Mouse (Mus musculus): ENCODE results near the gene Ncmap. TPM values are rescaled to one million over a fixed set of nuclear protein-coding genes. Genes with fewer than 3 reads are reported as not detected.
"Not testable (repeated sequence)": the region's sequence is repeated elsewhere in the genome, so short reads cannot be mapped to it uniquely, and the experiment has no call there.

Ncmap gene
- polyA plus RNA-seq, 1 experiment from 2014 or later, result 1.7 TPM

GRCm38 (mm10) chr4:135361722-135362121 is 36.3 kb downstream of the Ncmap start:
- Histone ChIP-seq H3K36me3 (no peaks in the 10 kb centered on the region), H3K9me3 (no peaks in the 10 kb centered on the region), H3K27ac (no peak overlapping the region), H3K9ac (no peak overlapping the region), H3K27me3 (replicated peaks) (no peaks in the 10 kb centered on the region), H3K4me1 (no peaks in the 10 kb centered on the region), H3K4me3 (no peak overlapping the region), H3K4me2 (replicated peaks) (no peak overlapping the region)
- WGBS, result 85% methylated on average over 12 of the region's 12 CpGs
- ATAC-seq (ENCODE audit: low FRiP score, low read depth), result no peak

- Histone ChIP-seq H3K27ac (no peak overlapping the region), H3K27me3 (replicated peaks) (no peaks in the 10 kb centered on the region), H3K36me3 (no peaks in the 10 kb centered on the region), H3K4me3 (no peak overlapping the region), H3K9ac (no peak overlapping the region), H3K9me3 (no peaks in the 10 kb centered on the region), H3K4me2 (replicated peaks) (no peak overlapping the region), H3K4me1 (peaks cover 8% of the 10 kb centered on the region; the same call in 1 of the 2 replicates)
- no peak for ATAC-seq (ENCODE audit: low FRiP score, low read depth)
- under 1% methylated on average over 6 of the region's 6 CpGs for WGBS
Measured at GRCm38 (mm10) chr4:135358736-135359135, 39.3 kb downstream of the Ncmap start.

GRCm38 (mm10) chr4:135357221-135357920 is 40.7 kb downstream of the Ncmap start:
- Histone ChIP-seq H3K4me1 (peaks cover 8% of the 10 kb centered on the region; the same call in 1 of the 2 replicates), H3K27ac (no peak overlapping the region), H3K4me2 (replicated peaks) (no peak overlapping the region), H3K36me3 (no peaks in the 10 kb centered on the region), H3K9ac (no peak overlapping the region), H3K27me3 (replicated peaks) (no peaks in the 10 kb centered on the region), H3K4me3 (no peak overlapping the region), H3K9me3 (no peaks in the 10 kb centered on the region)
- ATAC-seq (ENCODE audit: low FRiP score, low read depth), result no peak
- WGBS, result 88% methylated on average over 12 of the region's 12 CpGs

- Histone ChIP-seq H3K4me3 (no peak overlapping the region), H3K27ac (no peak overlapping the region), H3K27me3 (replicated peaks) (no peaks in the 10 kb centered on the region), H3K9ac (no peak overlapping the region), H3K9me3 (no peaks in the 10 kb centered on the region), H3K36me3 (no peaks in the 10 kb centered on the region), H3K4me2 (replicated peaks) (no peak overlapping the region), H3K4me1 (peaks cover 20% of the 10 kb centered on the region)
- no peak for ATAC-seq (ENCODE audit: low FRiP score, low read depth)
- WGBS, result 86% methylated on average over 9 of the region's 9 CpGs
Measured at GRCm38 (mm10) chr4:135355886-135356550, 42.0 kb downstream of the Ncmap start.

- not testable (repeated sequence) for ATAC-seq (ENCODE audit: low FRiP score, low read depth); H3K36me3 ChIP-seq; H3K9me3 ChIP-seq; H3K9ac ChIP-seq; H3K4me2 ChIP-seq (replicated peaks); H3K27me3 ChIP-seq (replicated peaks); H3K4me3 ChIP-seq
- peaks cover 20% of the 10 kb centered on the region for H3K4me1 ChIP-seq
- 0 out of 2 replicates have a peak overlapping the region, but pooled peaks have one; percentile 17 for H3K27ac ChIP-seq
Measured at GRCm38 (mm10) chr4:135354751-135355150, 43.3 kb downstream of the Ncmap start.

GRCm38 (mm10) chr4:135353794-135354450 is 44.1 kb downstream of the Ncmap start:
- 22% methylated on average over 12 of the region's 12 CpGs for WGBS
- H3K27ac ChIP-seq, result peak overlapping the region; percentile 74
- ATAC-seq (ENCODE audit: low FRiP score, low read depth), result peak; percentile 27

GRCm38 (mm10) chr4:135353066-135353793 is 44.8 kb downstream of the Ncmap start, which contains the start of gene Srrm1:
TSS of gene Srrm1 (minus strand) at chr4:135353321.
- Histone ChIP-seq H3K9me3 (no peaks in the 10 kb centered on the region), H3K4me3 (peak within 1 kb of the TSS; percentile 98), H3K4me2 (replicated peaks) (peak within 1 kb of the TSS; percentile 86), H3K27me3 (replicated peaks) (no peaks in the 10 kb centered on the region), H3K27ac (peak within 1 kb of the TSS; percentile 74), H3K4me1 (peaks cover 20% of the 10 kb centered on the region), H3K9ac (peak within 1 kb of the TSS; percentile 99), H3K36me3 (peaks cover 13% of the 10 kb centered on the region)
- peak; percentile 93 for ATAC-seq (ENCODE audit: low FRiP score, low read depth)
- WGBS, result under 1% methylated on average over 69 of the region's 69 CpGs

More at GRCm38 (mm10) chr4:135353794-135354450, 44.1 kb downstream of the Ncmap start:
- H3K36me3 ChIP-seq, result peaks cover 10% of the 10 kb centered on the region
- peaks cover 20% of the 10 kb centered on the region for H3K4me1 ChIP-seq
- peak overlapping the region; percentile 65 for H3K4me2 ChIP-seq (replicated peaks)
- peak overlapping the region; percentile 58 for H3K9ac ChIP-seq
- H3K9me3 ChIP-seq, result no peaks in the 10 kb centered on the region
- no peaks in the 10 kb centered on the region for H3K27me3 ChIP-seq (replicated peaks)
- peak overlapping the region; percentile 98 for H3K4me3 ChIP-seq

- Histone ChIP-seq H3K4me1 (peaks cover 20% of the 10 kb centered on the region), H3K9me3 (no peaks in the 10 kb centered on the region), H3K4me2 (replicated peaks) (peak overlapping the region; percentile 86), H3K4me3 (peak overlapping the region; percentile 98), H3K27me3 (replicated peaks) (no peaks in the 10 kb centered on the region), H3K9ac (peak overlapping the region; percentile 99), H3K27ac (peak overlapping the region; percentile 33; the same call in 1 of the 2 replicates), H3K36me3 (peaks cover 13% of the 10 kb centered on the region)
- WGBS, result under 1% methylated on average over 67 of the region's 67 CpGs
- ATAC-seq (ENCODE audit: low FRiP score, low read depth), result peak; percentile 46
Measured at GRCm38 (mm10) chr4:135352326-135353065, 45.5 kb downstream of the Ncmap start.

- Histone ChIP-seq H3K27me3 (replicated peaks) (no peaks in the 10 kb centered on the region), H3K36me3 (peaks cover 90% of the 10 kb centered on the region), H3K27ac (no peak overlapping the region), H3K4me2 (replicated peaks) (no peak overlapping the region), H3K9ac (no peak overlapping the region), H3K9me3 (no peaks in the 10 kb centered on the region), H3K4me3 (no peak overlapping the region), H3K4me1 (no peaks in the 10 kb centered on the region)
- no peak for ATAC-seq (ENCODE audit: low FRiP score, low read depth)
- 73% methylated on average over 14 of the region's 14 CpGs for WGBS
Measured at GRCm38 (mm10) chr4:135337376-135337942, 60.6 kb downstream of the Ncmap start.

- H3K36me3 ChIP-seq, result peaks cover 91% of the 10 kb centered on the region
- 91% methylated on average over 3 of the region's 3 CpGs for WGBS
- no peak for ATAC-seq (ENCODE audit: low FRiP score, low read depth)
Measured at GRCm38 (mm10) chr4:135336023-135336357, 62.0 kb downstream of the Ncmap start.

GRCm38 (mm10) chr4:135335327-135336022 is 62.6 kb downstream of the Ncmap start:
- no peaks in the 10 kb centered on the region for H3K4me1 ChIP-seq
- no peak overlapping the region for H3K27ac ChIP-seq
- peaks cover 89% of the 10 kb centered on the region for H3K36me3 ChIP-seq
- no peaks in the 10 kb centered on the region for H3K27me3 ChIP-seq (replicated peaks)
- no peaks in the 10 kb centered on the region for H3K9me3 ChIP-seq
- no peak overlapping the region for H3K4me2 ChIP-seq (replicated peaks)
- no peak overlapping the region for H3K9ac ChIP-seq
- no peak overlapping the region for H3K4me3 ChIP-seq
- WGBS, result 82% methylated on average over 9 of the region's 9 CpGs
- ATAC-seq (ENCODE audit: low FRiP score, low read depth), result no peak

More at GRCm38 (mm10) chr4:135336023-135336357, 62.0 kb downstream of the Ncmap start:
- H3K4me3 ChIP-seq, result no peak overlapping the region
- H3K9ac ChIP-seq, result no peak overlapping the region
- no peaks in the 10 kb centered on the region for H3K27me3 ChIP-seq (replicated peaks)
- no peaks in the 10 kb centered on the region for H3K4me1 ChIP-seq
- H3K27ac ChIP-seq, result no peak overlapping the region
- H3K9me3 ChIP-seq, result no peaks in the 10 kb centered on the region
- no peak overlapping the region for H3K4me2 ChIP-seq (replicated peaks)
